Mouse (Mus musculus) frontal cortex, adult 2 months (tissue): Measurements from ENCODE around the gene Cfap74. TPM values are rescaled to one million over a fixed set of nuclear protein-coding genes. Genes with fewer than 3 reads are reported as not detected.
A peak's percentile ranks its signal among the peaks of the same experiment; 100 is the strongest.

Experiments used
- DNase-seq, 2 experiments: peaks; one replicate each; pipeline ENCODE4 v3.0.0; 2022; ENCODE audit warnings: low spot score in 1 of 2; ENCODE audit errors: extremely low spot score in 1 of 2
- polyA plus RNA-seq: library from polyadenylated mRNA; depleted of rRNA; stranded (reverse); fragments of >200 nt; gene quantifications from 2 replicates; pipeline ENCODE4 v1.2.3, GENCODE M21; 2012; rRNA removed

The Cfap74 gene
- polyA plus RNA-seq, 1 experiment, result 20.5 TPM

GRCm38 (mm10) chr4:155491529-155492130 is 82.6 kb downstream of the Cfap74 start:
- DNase-seq, result no peak

GRCm38 (mm10) chr4:155492131-155492633 is 83.2 kb downstream of the Cfap74 start:
- peak in 1 of 2 experiments; percentile 52 for DNase-seq

GRCm38 (mm10) chr4:155494891-155495290 is 85.9 kb downstream of the Cfap74 start:
- DNase-seq, result no peak

GRCm38 (mm10) chr4:155497963-155498362 is 89.0 kb downstream of the Cfap74 start:
- DNase-seq, result no peak

GRCm38 (mm10) chr4:155501126-155501525 is 92.1 kb downstream of the Cfap74 start:
- no peak for DNase-seq

GRCm38 (mm10) chr4:155505067-155505466 is 96.1 kb downstream of the Cfap74 start:
- DNase-seq, result no peak

GRCm38 (mm10) chr4:155505671-155506295 is 96.8 kb downstream of the Cfap74 start:
- DNase-seq, result no peak

GRCm38 (mm10) chr4:155508614-155509013 is 99.6 kb downstream of the Cfap74 start:
- no peak for DNase-seq

- no peak for DNase-seq
Measured at GRCm38 (mm10) chr4:155510981-155511380, 102.0 kb downstream of the Cfap74 start.

- no peak for DNase-seq
Measured at GRCm38 (mm10) chr4:155514810-155515209, 105.8 kb downstream of the Cfap74 start.

Other genes starting within 250 kb of the Cfap74 start
- 76.4 and 78.3 TPM in 2 replicates for gene Ski, start 186.6 kb upstream of the Cfap74 start, polyA plus RNA-seq
- gene Faap20, start 159.4 kb upstream of the Cfap74 start, polyA plus RNA-seq, result 41.0 and 42.9 TPM in 2 replicates
- 217 and 235 TPM in 2 replicates for gene Prkcz, start 47.8 kb upstream of the Cfap74 start, polyA plus RNA-seq
- 88.9 and 107 TPM in 2 replicates for gene Gabrd, start 11.1 kb upstream of the Cfap74 start, polyA plus RNA-seq
- gene Tmem52, start 59.9 kb downstream of the Cfap74 start, polyA plus RNA-seq, result 1.0 and 1.2 TPM in 2 replicates
- gene Gnb1, start 82.2 kb downstream of the Cfap74 start, polyA plus RNA-seq, result 693 and 705 TPM in 2 replicates
- gene Nadk, start 153.2 kb downstream of the Cfap74 start, polyA plus RNA-seq, result 71.2 and 72.4 TPM in 2 replicates
- 19.6 and 20.6 TPM in 2 replicates for gene Slc35e2, start 192.2 kb downstream of the Cfap74 start, polyA plus RNA-seq
- gene Cdk11b, start 215.7 kb downstream of the Cfap74 start, polyA plus RNA-seq, result 60.7 and 65.4 TPM in 2 replicates
- gene Gm10563, start 236.2 kb downstream of the Cfap74 start, polyA plus RNA-seq, result not detected in 2 replicates
- gene Mmp23, start 244.2 kb downstream of the Cfap74 start, polyA plus RNA-seq, result 4.6 TPM in 2 replicates